Mouse (Mus musculus): ENCODE measurements around the gene Slfn3. TPM values are rescaled to one million over a fixed set of nuclear protein-coding genes. Genes with fewer than 3 reads are reported as not detected.

Slfn3 gene
- total RNA-seq (2012; rRNA removed) (10.6 and 11.2 TPM in 2 replicates), total RNA-seq (2014; rRNA removed) (19.5 and 21.4 TPM in 2 replicates), polyA plus RNA-seq (2012; ENCODE audit: insufficient read length, low read depth) (30.4 and 33.1 TPM in 2 replicates)

- peak; percentile 92 for DNase-seq (ENCODE audit: extremely low read depth)
- Histone ChIP-seq H3K4me2 (ENCODE audit: insufficient read depth, low read depth, poor library complexity, severe bottlenecking) (peak within 1 kb of the TSS; percentile 91), H3K4me1 (ENCODE audit: control insufficient read depth in 1 of 2, insufficient read depth in 2 of 2) (peaks cover 16 to 38% of the 10 kb centered on the region in 2 experiments), H3K9ac (ENCODE audit: insufficient read depth, low read depth) (peak within 1 kb of the TSS; percentile 96), H3K27ac (ENCODE audit: insufficient read depth, low read depth) (peak within 1 kb of the TSS; percentile 82), H3K79me2 (replicated peaks; ENCODE audit: control insufficient read depth, extremely low read depth, insufficient read depth, poor library complexity, severe bottlenecking) (peaks cover 13% of the 10 kb centered on the region), H3K9me3 (replicated peaks; ENCODE audit: low read length) (no peaks in the 10 kb centered on the region), H3K27me3 (replicated peaks) (peaks cover 5% of the 10 kb centered on the region), H3K36me3 (replicated peaks in 1 of 2; ENCODE audit: control insufficient read depth in 1 of 2, insufficient read depth in 1 of 2, low read length in 1 of 2) (peaks cover 15 to 29% of the 10 kb centered on the region in 2 experiments), H3K4me3 (replicated peaks in 1 of 3; ENCODE audit: low read depth in 2 of 3, low read length in 2 of 3, poor library complexity in 1 of 3) (peak within 1 kb of the TSS; percentile 59 to 71 (median 64))
- in situ Hi-C loops (cut with MboI; ENCODE audit: low pct_ligation_motif_present, low pct_unique_long_range_greater_than_20kb, low sequenced_read_pairs), result loop anchor here (25.0 kb wide), 2 partner anchors 279 to 429 kb away; partner anchors contain the start of genes Cct6b, Nle1, Unc45b and Zfp830
- dilution Hi-C loops (cut with MboI; ENCODE audit: extremely low pct_ligation_motif_present, extremely low pct_unique_long_range_greater_than_20kb, low sequenced_read_pairs), result no loop called here
- TF ChIP-seq BHLHE40 (IDR thresholded peaks at IDR 0.05; ENCODE audit: low read depth, low read length) (peak; percentile 97), USF2 (conservative IDR thresholded peaks at IDR 0.05; ENCODE audit: low read depth, low read length) (0 out of 2 replicates have a peak, but pooled peaks have one; percentile 22), ELF1 (IDR thresholded peaks at IDR 0.05; ENCODE audit: low read depth, low read length) (peak; percentile 82), ETS1 (conservative IDR thresholded peaks at IDR 0.05; ENCODE audit: low read depth, low read length) (peak; percentile 88), E2F4 (IDR thresholded peaks at IDR 0.05; ENCODE audit: insufficient replicate concordance, low read depth, low read length) (peak; percentile 93; the same call in 1 of the 2 replicates), MYC (IDR thresholded peaks at IDR 0.05; ENCODE audit: low read depth, low read length) (peak; percentile 85), CHD2 (IDR thresholded peaks at IDR 0.05; ENCODE audit: low read length) (peak; percentile 69; the same call in 1 of the 2 replicates), ZMIZ1 (IDR thresholded peaks at IDR 0.05; ENCODE audit: low read depth, low read length) (peak; percentile 86), MAFK (IDR thresholded peaks at IDR 0.05; ENCODE audit: insufficient replicate concordance, low read length) (peak; percentile 86), RCOR1 (conservative IDR thresholded peaks at IDR 0.05; ENCODE audit: low read depth, low read length) (peak; percentile 95), SIN3A (IDR thresholded peaks at IDR 0.05; ENCODE audit: low read length) (peak; percentile 60), ZNF384 (IDR thresholded peaks at IDR 0.05; ENCODE audit: low read depth, low read length) (0 out of 2 replicates have a peak, but pooled peaks have one; percentile 4), MAX (IDR thresholded peaks at IDR 0.05; ENCODE audit: low read length) (peak; percentile 66), ZC3H11A (IDR thresholded peaks at IDR 0.05; ENCODE audit: low read depth, low read length) (no peak), RAD21 (IDR thresholded peaks at IDR 0.05; ENCODE audit: low read depth, low read length) (no peak), NELFE (IDR thresholded peaks at IDR 0.05; ENCODE audit: low read depth, low read length) (peak; percentile 89), PAX5 (IDR thresholded peaks at IDR 0.05; ENCODE audit: low read length) (no peak), USF1 (IDR thresholded peaks at IDR 0.05; ENCODE audit: low read depth, low read length) (no peak), UBTF (IDR thresholded peaks at IDR 0.05; ENCODE audit: low read depth, low read length) (no peak), POLR2AphosphoS2 (IDR thresholded peaks at IDR 0.05; ENCODE audit: low read depth, low read length) (no peak; the same call in 1 of the 2 replicates), CTCF (conservative IDR thresholded peaks at IDR 0.05 in 1 of 2, IDR thresholded peaks at IDR 0.05 in 1 of 2; ENCODE audit: low read depth in 2 of 2, low read length in 2 of 2) (no peak), ZKSCAN1 (IDR thresholded peaks at IDR 0.05; ENCODE audit: borderline replicate concordance, low read depth, low read length) (no peak), GABPA (IDR thresholded peaks at IDR 0.05; ENCODE audit: insufficient replicate concordance, low read depth, low read length) (no peak), IRF4 (IDR thresholded peaks at IDR 0.05; ENCODE audit: low read depth, low read length) (peak; percentile 98), CHD1 (IDR thresholded peaks at IDR 0.05; ENCODE audit: low read depth, low read length) (0 out of 2 replicates have a peak, but pooled peaks have one; percentile 65), SMC3 (IDR thresholded peaks at IDR 0.05; ENCODE audit: low read depth, low read length) (no peak; the same call in 1 of the 2 replicates), POLR2A (IDR thresholded peaks at IDR 0.05; ENCODE audit: low read depth, low read length) (peak; percentile 88), MEF2A (IDR thresholded peaks at IDR 0.05; ENCODE audit: borderline replicate concordance, low read depth, low read length) (peak; percentile 86), MAZ (IDR thresholded peaks at IDR 0.05; ENCODE audit: low read depth, low read length) (0 out of 2 replicates have a peak, but pooled peaks have one; percentile 46), EP300 (IDR thresholded peaks at IDR 0.05; ENCODE audit: low read length) (peak; percentile 94), HCFC1 (IDR thresholded peaks at IDR 0.05; ENCODE audit: low read depth, low read length) (peak; percentile 68), TCF12 (IDR thresholded peaks at IDR 0.05; ENCODE audit: low read depth, low read length) (peak; percentile 81), KAT2A (IDR thresholded peaks at IDR 0.05; ENCODE audit: insufficient replicate concordance, low read length) (0 out of 2 replicates have a peak, but pooled peaks have one; percentile 73), NRF1 (IDR thresholded peaks at IDR 0.05; ENCODE audit: low read depth, low read length) (no peak; the same call in 1 of the 2 replicates), MXI1 (IDR thresholded peaks at IDR 0.05; ENCODE audit: low read depth, low read length) (peak; percentile 67), TBP (conservative IDR thresholded peaks at IDR 0.05; ENCODE audit: low read depth, low read length) (peak; percentile 79), JUN (IDR thresholded peaks at IDR 0.05; ENCODE audit: insufficient read depth, low read depth, low read length) (peak; percentile 90)
These were observed at the start of gene Slfn3 for GRCm38 (mm10) chr11:83191134-83191893. TSS of gene Slfn3 (plus strand) at chr11:83191330.

Data from CH12.LX (cell line).